Mouse (Mus musculus) thymus, adult 2 months (tissue): ENCODE results near the gene Senp6.

Experiments used
- CTCF ChIP-seq: fragments of 200-500 bp; IDR thresholded peaks from 2 replicates; pipeline ENCODE4 v1.5.1; 2012; ENCODE audit warnings: mild to moderate bottlenecking, control low read depth, low read length, moderate library complexity, borderline replicate concordance; ENCODE audit not compliant: control insufficient read depth, poor library complexity, insufficient read depth; ENCODE audit errors: extremely low read depth
- POLR2A ChIP-seq: fragments of 200-500 bp; IDR thresholded peaks from 2 replicates; pipeline ENCODE4 v1.6.1; 2012; ENCODE audit warnings: mild to moderate bottlenecking, low read length, control low read depth, moderate library complexity; ENCODE audit not compliant: control insufficient read depth, poor library complexity, insufficient read depth; ENCODE audit errors: extremely low read depth

DNA sequence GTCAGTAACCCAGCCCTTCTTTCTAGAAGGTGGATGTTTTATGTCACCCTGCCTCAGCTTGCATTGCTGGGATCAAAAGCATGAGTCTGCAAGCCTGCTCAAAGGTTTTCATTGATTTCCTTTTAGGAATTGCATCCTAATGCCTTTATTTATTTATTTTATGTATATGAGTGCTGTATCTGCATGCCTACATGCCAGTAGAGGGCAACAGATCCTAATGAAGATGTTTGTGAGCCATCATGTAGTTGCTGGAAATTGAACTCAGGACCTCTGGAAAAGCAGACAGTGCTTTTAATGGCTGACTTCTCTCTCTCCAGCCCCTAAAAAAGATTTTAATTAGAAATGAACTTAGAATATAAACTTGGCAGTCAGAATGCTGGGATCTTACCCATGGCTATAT lies 8.2 kb downstream of the Senp6 start:
- TF ChIP-seq CTCF = no peak
- no peak for TF ChIP-seq POLR2A
